Mouse (Mus musculus): ENCODE results near the gene Gan. TPM values are rescaled to one million over a fixed set of nuclear protein-coding genes. Genes with fewer than 3 reads are reported as not detected.

Gan gene
- total RNA-seq (2021), result 10 to 100 TPM; 14.9 to 16.4 TPM
- long read RNA-seq, experiment 1, partial matches to known transcripts, result 0 of 1 reads
- long read RNA-seq, experiment 1, other reads (novel, unspliced or antisense), result 1 of 1 reads
- long read RNA-seq, experiment 2, partial matches to known transcripts, result 0 of 1 reads
- long read RNA-seq, experiment 2, other reads (novel, unspliced or antisense), result 0 of 1 reads

GRCm38 (mm10) chr8:117158135-117158761, at the start of gene Gan:
Gan (plus strand) TSS chr8:117158135.
- peak; percentile 10 to 24 for DNase-seq (ENCODE audit: low spot score in 2 of 2)

DNA sequence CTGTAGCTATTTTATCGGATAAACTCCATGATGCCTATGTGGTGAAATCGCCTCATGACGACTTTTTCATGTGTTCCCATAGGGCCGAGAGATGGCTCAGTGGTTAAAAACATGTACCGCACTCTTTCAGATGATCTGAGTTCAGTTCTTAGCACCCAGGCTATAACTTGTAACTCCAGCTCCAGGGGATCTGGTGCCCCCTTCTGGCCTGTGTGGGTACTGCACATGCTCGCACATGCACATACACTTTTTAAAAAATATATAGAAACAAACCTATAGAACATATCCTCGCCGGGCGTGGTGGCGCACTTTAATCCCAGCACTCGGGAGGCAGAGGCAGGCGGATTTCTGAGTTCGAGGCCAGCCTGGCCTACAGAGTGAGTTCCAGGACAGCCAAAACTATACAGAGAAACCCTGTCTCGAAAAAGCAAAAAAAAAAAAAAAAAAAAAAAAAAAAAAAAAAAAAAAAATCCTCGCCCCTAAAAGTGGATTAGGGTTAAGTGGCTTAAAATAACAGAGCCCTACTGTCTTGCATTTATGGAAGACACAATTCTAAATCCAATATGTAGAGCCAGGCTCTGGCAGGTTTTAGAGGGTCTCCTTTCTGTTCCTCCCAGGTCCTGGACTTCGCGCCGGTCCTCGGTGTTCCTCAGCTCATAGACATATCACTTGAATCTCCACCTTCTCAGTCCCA, 48.8 kb upstream of the Gan start:
- no peak for DNase-seq (ENCODE audit: low spot score in 2 of 2)

DNA sequence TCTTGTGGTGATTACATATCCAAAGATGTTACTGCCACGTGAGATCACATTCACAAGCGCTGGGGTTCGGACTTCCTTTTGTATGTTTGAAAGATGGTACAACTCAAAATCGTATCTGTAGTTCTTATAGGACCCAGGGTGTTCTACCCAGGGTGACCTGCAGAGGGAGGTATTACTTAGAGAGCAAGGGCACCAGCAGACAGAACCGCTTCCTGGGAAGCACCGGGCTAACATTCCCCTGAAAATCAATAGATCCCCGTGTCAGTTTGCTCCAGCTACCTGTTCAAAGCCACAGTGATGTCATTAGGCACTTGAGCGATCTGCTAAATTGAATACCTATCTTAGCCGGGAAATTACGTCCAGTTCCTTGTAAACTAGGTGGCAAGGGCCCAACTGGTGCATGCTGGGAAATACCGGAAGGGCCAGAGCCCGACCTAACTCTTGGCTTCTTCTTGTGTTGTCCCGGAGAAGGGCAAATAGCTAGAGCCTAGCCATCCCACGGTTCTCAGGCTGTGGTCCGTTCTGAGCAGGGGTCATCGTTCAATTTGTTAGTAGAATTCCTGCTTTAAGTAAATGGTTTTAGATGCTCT, 48.0 kb upstream of the Gan start:
- DNase-seq (ENCODE audit: low spot score in 2 of 2), result peak; percentile 30 to 51

DNA sequence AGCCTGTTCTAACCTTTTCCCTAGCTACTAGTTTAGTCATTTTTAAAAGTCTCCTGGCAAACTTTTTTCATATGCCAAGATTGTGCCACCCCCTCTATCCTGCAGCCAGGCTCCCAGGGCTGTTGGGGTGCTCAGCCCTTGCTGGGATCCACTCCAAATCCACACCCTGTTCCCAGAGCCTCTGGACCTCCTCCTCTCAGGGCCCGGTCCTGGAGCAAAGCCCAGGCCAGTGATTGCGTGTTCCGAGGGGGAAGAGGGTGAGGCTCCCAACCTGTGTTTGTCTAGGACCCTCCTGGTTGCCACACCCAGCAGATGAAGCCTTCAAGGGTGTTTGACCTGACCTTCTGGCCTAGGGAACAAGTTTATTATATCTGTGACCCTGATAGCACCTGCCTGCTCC, 46.3 kb upstream of the Gan start:
- DNase-seq (ENCODE audit: low spot score in 2 of 2), result no peak

GRCm38 (mm10) chr8:117112261-117112660, 45.7 kb upstream of the Gan start:
- no peak for DNase-seq (ENCODE audit: low spot score in 2 of 2)

DNA sequence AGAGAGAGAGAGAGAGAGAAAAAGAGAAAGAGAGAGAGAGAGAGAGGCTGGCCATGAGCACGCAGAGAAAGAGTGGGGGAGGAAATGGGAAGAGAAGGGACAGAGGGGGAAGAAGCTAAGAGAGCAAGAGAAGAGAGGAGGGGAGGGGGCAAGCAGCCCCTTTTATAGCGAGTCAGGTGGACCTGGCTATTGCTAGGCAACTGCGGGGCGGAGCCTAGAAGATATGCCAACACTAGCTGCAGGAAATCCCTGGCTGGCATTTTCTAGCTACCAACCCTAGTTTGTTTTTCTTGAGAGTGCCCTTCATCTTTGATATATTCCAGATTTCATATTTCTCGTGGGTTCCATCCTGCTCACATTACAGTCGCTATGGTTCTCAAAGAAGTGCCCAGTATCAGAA, 42.8 kb upstream of the Gan start:
- DNase-seq (ENCODE audit: low spot score in 2 of 2), result no peak

DNA sequence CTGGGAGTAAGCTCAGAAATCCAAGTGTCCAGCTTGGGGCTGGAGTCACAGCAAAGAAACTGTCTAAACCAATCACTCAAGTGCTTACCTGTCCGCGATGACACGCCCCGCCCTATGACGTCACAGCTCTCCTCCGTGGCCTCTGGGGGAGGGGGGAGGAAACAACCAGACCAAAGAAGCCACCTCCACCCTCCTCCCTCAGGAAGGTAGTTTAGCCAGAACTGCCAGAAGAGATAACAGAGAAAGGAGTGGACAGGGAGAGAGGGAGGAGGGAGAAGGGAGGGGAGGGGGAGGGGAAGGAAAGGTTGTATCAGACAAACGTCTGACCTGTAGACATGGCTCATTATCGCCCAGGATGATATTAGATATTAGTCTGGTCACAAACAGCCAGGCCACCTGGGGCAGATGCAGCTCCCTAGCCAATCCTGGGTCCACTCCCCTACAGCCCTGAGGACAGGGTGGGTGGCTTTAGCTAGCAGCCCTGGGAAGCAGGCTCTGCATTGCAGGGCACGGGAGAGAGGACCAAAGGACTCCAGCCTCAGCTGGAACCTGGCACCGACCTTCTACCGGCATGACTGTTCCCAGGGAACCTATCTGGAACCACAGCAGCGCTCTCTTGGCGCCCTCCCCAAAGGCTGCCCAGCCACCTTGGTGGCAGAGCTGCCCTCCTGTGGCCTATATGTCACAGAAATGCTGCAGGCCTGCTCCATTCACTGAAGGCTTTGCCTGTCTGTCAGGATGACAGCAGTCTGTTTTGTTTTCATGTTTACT, 42.1 kb upstream of the Gan start:
- DNase-seq (ENCODE audit: low spot score in 2 of 2), result no peak

GRCm38 (mm10) chr8:117116534-117116933, 41.4 kb upstream of the Gan start:
- DNase-seq (ENCODE audit: low spot score in 2 of 2), result no peak

GRCm38 (mm10) chr8:117118409-117118808, 39.5 kb upstream of the Gan start:
- DNase-seq (ENCODE audit: low spot score in 2 of 2), result no peak

DNA sequence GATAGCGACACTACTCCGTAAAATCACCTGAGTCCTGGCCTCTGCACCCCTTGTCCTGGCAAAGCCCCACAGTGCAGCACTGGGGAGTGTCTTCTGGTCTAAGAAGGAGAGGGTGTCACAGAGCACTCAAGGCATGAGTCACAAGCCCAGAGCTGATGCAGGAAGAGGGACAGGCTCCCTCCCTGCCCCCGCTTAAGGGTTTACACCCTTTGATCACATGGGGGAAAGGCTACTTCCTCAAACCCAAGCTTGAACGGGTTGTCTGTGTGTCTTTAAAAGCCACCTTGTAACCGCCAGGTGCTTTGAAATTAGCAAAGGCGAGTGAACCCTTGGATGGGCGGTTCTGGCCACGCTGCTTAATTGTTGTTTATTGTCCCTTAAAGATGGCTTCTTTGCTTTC, 36.7 kb upstream of the Gan start:
- no peak for DNase-seq (ENCODE audit: low spot score in 2 of 2)

- no peak for DNase-seq (ENCODE audit: low spot score in 2 of 2)
Observed at GRCm38 (mm10) chr8:117123850-117124633, 33.9 kb upstream of the Gan start.

DNA sequence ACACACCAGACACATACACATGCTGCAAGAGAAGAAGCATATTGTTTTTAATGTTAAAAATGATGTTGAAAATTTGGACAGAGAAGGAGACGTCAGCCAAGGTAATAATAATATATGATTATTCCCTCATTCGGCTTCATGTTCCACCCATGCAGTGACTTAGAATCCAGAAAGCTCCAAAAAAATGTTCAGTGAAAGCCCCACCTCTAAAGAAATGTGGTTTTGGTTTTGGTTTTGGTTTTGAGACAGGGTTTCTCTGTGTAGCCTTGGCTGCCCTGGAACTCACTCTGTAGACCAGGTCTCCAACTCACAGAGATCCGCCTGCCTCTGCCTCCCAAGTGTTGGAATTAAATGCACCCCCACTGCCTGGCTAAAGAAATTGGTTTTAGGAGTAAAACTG, 32.1 kb upstream of the Gan start:
- no peak for DNase-seq (ENCODE audit: low spot score in 2 of 2)

DNA sequence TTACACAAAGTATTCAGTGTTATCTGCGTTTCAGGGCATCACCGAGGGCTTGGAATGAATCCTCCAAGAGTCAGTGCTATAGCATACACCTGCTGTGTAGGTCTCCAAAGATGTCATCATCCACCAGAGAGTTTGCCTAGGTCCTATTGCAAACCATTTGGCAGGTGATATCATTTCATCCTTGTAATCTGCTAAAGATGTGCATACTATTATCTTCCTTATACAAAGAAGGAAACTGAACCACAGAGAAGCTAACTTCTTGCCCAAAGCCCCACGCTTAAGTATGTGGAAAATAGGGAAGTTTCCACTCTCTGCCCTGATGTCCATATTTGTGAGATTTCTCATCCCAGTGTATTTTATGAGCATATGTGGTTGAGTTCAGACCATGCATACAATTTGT, 31.5 kb upstream of the Gan start:
- no peak for DNase-seq (ENCODE audit: low spot score in 2 of 2)

GRCm38 (mm10) chr8:117127063-117127462, 30.9 kb upstream of the Gan start:
- DNase-seq (ENCODE audit: low spot score in 2 of 2), result no peak

GRCm38 (mm10) chr8:117133702-117134101, 24.2 kb upstream of the Gan start:
- no peak for DNase-seq (ENCODE audit: low spot score in 2 of 2)

DNA sequence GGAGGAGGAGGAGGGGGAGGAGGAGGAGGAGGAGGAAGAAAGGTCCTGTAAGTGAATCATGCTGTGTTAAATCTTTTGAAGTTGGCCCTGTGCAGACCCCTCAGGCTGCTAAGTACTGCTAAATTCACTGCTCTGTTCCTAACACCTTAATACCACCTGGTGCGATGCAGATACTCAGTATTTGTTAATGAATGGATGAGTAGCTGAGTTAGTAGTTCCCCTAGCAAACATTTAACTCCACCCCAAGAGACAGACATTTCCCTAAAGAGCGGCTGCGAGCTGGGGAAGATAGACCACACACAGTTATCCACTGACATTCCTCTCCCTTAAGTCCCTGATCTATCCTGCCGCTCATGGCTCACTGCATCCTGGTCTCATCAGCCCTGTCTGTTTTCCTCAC, 21.6 kb upstream of the Gan start:
- DNase-seq (ENCODE audit: low spot score in 2 of 2), result no peak

GRCm38 (mm10) chr8:117136763-117137162, 21.2 kb upstream of the Gan start:
- no peak for DNase-seq (ENCODE audit: low spot score in 2 of 2)

GRCm38 (mm10) chr8:117137357-117137756, 20.6 kb upstream of the Gan start:
- DNase-seq (ENCODE audit: low spot score in 2 of 2), result no peak

- no peak for DNase-seq (ENCODE audit: low spot score in 2 of 2)
Observed at GRCm38 (mm10) chr8:117148520-117148919, 9.4 kb upstream of the Gan start.

DNA sequence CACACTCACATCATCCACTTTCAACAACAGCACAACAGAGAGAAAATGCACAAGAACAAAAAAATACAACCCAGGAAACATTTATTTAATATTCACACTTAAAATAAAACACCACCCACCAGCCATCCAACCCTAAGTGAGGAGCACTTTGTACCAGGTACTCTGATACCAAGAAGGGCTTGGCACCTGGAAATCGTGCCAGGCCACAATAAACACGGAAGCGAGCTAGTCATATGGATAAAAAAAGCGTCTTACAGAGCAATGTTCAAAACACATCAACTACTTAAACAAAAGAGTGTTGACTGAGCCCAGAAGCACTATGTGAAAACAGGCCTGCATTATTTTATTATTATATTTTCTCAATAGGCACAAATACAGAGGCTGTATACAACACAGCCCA, 1.8 kb upstream of the Gan start:
- DNase-seq (ENCODE audit: low spot score in 2 of 2), result no peak

Measured in adrenal gland, postnatal 4 days (tissue).